Mouse (Mus musculus): ENCODE results near the gene Frmd4a.

Frmd4a gene

DNA sequence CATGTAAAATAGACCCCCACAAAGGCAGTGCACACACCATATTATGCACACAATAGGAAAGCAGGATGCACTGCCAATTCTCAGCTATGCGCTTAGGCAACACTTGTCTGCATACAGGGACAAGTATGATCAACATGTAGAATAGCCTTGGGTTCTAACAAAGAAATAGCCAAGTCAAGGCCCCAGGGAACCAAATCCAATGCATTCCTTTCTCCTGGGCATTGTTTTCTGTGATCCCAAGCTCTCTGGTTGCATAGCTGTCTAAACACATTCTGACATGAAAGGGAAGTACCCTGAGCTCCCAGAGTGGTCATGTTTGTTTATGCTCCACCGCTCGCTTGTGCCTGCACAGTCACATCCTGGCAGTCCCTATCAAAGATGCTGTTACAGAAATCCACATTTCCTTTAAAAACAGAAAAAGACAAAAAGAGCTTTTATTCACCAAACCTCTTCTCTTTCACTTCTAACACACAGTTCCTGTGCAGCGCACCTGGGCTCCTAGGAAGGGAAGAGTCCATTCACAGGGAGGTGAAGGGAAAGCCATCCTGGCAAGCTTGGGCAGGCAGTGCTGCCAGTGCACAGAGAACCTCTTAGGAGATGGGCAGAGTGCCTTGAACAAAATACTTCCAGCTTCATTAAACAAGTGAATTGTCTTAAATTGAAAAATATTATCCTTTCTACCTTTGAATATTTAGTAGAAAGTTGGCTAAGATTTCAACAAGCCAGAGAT is 124.9 kb downstream of the Frmd4a start:
- DNase-seq (ENCODE audit: low spot score) = no peak

- no peak for DNase-seq (ENCODE audit: low spot score)
These were observed 126.9 kb downstream of the Frmd4a start for GRCm38 (mm10) chr2:4144424-4144823.

GRCm38 (mm10) chr2:4152521-4153040 is 135.1 kb downstream of the Frmd4a start:
- no peak for DNase-seq (ENCODE audit: low spot score)

- peak; percentile 7 for DNase-seq (ENCODE audit: low spot score)
These were observed 135.7 kb downstream of the Frmd4a start for GRCm38 (mm10) chr2:4153131-4153631.

DNA sequence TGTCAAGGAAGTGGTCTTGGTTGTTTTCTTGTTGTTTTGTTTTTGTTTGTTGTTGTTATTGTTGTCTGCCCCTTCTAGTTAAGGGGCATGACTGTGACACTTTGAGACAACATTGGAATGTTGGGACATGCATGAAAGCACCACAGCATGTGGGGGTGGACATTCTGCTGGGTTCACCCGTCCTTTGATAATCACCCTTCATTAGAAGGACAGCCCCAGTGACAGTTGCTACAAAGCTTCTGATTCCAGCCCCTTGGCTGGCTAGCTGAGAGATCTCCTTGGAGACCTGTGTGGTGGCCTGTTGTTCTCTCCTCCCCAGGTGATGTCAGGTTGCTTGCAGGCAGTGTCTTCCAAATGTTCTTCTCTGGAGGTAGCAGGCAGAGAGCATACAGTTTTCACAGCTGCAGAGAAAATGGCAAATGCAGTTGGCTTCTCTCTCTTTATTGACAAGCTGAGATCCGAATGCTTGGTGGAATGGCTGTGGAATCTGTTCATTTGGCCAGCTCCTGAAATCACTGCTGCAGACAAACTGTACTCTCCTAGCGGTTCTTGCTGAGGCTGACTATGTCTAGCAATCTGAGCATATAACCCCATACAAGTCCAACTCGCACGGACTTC is 136.6 kb downstream of the Frmd4a start:
- DNase-seq (ENCODE audit: low spot score) = no peak

GRCm38 (mm10) chr2:4154654-4155047 is 137.1 kb downstream of the Frmd4a start:
- no peak for DNase-seq (ENCODE audit: low spot score)

- DNase-seq (ENCODE audit: low spot score) = no peak
These were observed 137.9 kb downstream of the Frmd4a start for GRCm38 (mm10) chr2:4155406-4155805.

DNA sequence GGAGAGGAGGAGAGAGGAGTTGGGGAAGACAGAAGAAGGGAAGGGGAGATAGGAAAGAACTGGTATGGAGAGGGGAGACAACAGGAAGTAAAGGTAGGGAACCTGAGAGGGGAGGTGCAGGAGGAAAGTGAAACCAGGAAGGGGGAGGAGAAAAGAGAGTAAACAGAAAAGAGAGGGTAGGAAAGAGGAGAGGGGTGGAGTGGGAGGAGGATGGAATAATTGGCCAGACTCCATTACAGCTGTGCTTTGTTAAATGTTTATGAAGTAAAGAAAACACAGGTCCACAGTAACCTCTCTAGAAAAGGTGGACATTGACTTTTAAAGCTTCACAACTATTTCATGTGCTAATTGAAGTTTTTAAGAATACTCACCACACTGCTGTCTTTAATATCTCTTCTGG is 139.0 kb downstream of the Frmd4a start:
- DNase-seq (ENCODE audit: low spot score) = no peak

DNA sequence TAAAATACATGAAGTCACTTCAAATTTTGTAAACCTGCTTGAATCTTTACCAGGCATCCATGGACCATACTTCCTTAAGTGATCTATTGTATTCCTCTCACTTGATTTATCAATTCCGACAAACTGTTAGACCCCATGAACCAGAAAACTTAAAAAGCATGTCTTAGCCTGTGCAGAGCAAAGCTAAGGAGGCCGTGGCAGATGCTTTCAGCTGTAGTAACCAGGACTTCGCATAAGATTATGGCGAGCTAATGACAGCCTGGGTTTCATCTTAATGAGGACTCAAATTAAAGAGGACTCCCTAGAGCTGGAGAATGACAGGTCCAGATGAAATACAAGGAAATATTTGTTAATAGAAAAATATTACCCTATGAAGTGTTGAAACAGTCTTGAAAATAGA is 139.9 kb downstream of the Frmd4a start:
- DNase-seq (ENCODE audit: low spot score) = no peak

DNA sequence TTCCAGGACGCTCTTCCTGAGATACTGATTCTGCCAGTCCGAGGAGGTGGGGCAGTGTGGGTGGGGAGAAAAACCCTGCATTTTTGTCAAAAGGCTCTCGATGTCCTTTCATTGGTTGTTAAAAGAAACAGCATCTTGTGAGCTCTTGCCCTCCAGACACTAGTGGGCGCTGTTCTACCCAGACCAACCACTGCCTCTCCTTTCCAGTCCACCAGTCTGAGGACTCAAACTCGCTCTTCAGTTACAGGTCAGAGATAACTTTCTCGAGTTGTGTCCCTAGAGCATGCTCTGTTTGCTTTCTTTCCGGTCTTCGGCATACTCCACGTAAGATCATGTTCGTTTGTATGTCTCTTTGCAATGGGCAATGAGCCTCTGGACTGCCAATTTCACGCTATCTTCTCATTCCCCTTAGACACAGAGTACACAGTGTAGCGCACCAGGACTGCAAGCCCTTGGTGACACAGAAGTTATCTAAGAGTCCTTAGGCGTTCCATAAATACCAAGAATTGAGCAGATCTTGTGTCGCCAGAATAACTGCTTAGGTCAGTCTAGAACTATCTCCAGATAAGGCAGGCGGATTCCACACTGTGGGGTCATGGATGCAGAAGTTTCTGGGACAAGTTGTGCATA is 142.2 kb downstream of the Frmd4a start:
- no peak for DNase-seq (ENCODE audit: low spot score)

DNA sequence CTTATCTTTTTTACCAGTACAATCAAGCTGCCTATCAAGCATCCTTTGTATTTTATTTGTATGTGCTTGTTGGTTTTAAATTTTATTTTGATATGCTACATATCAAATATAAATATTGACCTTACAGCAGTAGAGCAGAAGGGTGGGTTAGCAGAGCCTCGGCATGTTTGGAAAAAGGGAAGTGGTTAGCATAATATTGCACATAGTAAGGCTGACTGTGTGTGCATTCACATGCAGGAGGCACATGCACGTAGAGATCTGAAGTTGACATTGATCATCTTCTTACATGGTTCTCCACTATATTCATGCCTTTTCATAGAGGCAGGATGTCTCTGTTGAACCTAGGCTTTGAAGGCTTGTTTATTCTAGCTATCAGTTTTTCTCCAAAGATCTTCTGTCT is 148.7 kb downstream of the Frmd4a start:
- DNase-seq (ENCODE audit: low spot score) = no peak

DNA sequence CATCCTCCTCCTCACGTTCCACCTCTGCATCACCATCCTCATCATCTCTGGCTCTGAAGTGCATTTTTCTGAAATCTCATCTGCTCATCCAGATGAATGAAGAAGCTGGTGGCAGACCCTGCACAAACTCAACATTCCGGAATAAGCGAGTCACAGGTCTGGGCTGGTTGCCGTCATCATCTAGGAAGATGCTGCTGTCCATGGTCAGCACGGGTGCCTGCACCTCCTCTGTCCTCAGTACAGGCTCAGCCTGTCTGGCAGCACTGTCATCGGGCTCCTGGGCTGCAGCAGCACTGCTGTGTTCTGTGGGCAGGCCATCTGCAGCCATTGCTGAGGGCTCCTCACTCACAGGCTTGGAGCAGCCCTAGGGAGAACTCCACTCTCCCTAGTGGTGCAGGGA is 149.6 kb downstream of the Frmd4a start:
- DNase-seq (ENCODE audit: low spot score) = no peak

- DNase-seq (ENCODE audit: low spot score) = no peak
These were observed 152.2 kb downstream of the Frmd4a start for GRCm38 (mm10) chr2:4169726-4170125.

DNA sequence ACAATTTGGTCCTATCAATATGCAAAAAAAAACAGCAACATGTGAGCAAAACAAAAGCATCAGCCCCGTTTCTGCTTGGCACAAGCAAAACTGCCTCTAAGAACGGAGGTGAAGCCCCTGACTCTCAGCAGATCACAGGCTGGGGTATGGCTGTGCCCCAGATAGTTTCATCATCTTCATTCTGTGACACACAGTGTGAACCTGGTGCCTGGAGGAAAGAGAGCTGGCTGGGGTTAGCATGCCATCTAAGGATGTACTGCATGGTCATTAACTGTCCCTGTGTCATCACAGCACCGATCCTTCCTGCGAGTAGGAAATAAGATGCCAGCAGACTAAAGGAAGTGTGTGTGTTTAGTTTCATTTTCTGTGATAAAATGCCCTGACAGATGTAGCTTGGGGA is 152.7 kb downstream of the Frmd4a start:
- DNase-seq (ENCODE audit: low spot score) = no peak

GRCm38 (mm10) chr2:4184991-4185390 is 167.5 kb downstream of the Frmd4a start:
- no peak for DNase-seq (ENCODE audit: low spot score)

DNA sequence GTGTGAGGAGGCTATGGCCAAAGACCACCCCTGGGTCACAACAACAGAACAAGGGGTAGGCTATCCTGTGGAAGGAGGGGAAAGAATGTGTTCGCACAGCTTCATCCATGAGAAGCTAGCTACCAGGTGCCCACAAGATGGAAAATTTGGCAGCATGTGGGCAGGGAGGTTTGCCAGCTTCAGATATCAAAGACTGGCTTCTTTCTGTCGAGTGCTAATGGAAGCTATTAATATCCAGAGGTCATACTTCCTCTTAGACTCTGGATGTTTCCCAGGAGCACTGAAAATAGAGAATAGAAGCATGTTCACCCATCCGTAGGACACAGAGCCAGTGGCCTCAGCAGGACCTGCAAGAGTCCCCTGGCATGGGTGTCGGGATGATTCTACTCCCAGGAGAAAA is 170.0 kb downstream of the Frmd4a start:
- no peak for DNase-seq (ENCODE audit: low spot score)

GRCm38 (mm10) chr2:4188303-4188702 is 170.8 kb downstream of the Frmd4a start:
- DNase-seq (ENCODE audit: low spot score) = no peak

- DNase-seq (ENCODE audit: low spot score) = no peak
These were observed 172.8 kb downstream of the Frmd4a start for GRCm38 (mm10) chr2:4190345-4190744.

DNA sequence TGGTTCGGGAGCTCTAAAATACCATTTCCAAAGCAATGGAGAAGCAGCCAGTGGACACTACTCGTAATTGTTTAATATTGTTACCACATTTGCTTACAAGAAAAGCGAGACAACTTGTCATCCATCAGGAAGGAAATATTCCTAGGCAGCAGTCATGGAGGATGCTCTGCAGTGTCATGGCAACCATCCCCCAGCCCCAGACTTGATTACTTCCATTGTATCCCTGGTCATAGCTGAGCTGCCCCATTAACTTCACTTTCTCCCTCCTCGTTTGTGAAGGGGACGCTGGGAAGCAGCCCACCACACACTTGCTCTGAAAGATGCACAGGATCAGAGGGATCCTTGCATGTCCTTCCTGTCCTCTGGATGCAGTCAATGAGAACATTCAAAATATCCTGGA is 173.5 kb downstream of the Frmd4a start:
- DNase-seq (ENCODE audit: low spot score) = no peak

GRCm38 (mm10) chr2:4193206-4193605 is 175.7 kb downstream of the Frmd4a start:
- no peak for DNase-seq (ENCODE audit: low spot score)

- DNase-seq (ENCODE audit: low spot score) = no peak
These were observed 177.0 kb downstream of the Frmd4a start for GRCm38 (mm10) chr2:4194324-4195014.

DNA sequence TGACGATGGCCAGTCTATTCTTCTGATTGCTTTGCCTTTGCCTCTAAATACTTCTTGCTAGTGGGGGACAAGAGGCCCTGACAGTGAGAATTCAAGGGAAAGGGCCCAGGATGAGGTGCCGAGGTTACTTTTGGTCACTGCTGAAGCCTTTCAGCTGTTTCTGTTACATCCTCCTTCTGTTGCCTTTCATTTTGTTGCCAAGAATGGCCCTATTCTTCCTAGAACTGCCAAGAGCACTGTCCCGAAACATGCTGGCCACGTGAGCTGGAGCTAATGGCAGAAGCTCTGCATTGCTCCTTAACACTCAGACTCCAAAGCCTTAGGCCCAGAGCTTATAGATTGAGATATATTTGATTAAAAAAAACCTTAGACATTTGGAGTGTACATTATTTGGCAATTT is 178.5 kb downstream of the Frmd4a start:
- DNase-seq (ENCODE audit: low spot score) = no peak

Data from yolk sac, embryonic 10.5 days (tissue).